Comparison of ENCODE assay signal across 8 mouse cellular contexts in the genomic region with DNA sequence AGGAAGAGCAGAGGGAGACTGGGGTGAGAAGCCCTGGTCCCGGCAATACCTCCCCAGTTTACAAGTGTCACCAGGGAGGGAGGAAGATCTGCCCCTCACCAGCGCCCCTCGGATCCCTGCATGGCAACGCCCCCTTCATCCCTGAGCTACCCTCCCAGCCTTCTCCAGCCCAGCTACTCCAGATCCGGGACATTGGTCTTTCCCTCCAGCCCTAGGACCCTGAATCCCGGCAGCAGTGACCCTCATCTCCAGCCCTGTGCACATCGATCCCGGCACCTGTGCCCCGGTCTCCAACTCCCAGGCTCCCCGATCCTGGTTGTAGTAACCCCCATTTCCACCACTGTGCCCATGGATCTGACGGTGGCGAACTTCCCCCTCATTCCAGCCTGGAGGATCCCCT. TPM values are rescaled to one million over a fixed set of nuclear protein-coding genes. Genes with fewer than 3 reads are reported as not detected.
A peak's percentile ranks its signal among the peaks of the same experiment; 100 is the strongest.
DNase-seq lines count a peak whose midpoint lies in the region; ATAC-seq and TF ChIP-seq lines count a peak whose summit lies in the region.

No protein-coding gene starts in this region.

- no peaks in the 10 kb centered on the region for H3K36me3 ChIP-seq in lung, postnatal 0 days (ENCODE audit: insufficient read depth, low read length)
- H3K36me3 ChIP-seq in embryonic facial prominence, embryonic 14.5 days (ENCODE audit: control insufficient read depth, insufficient read depth, low read length) = peaks cover 12% of the 10 kb centered on the region; the same call in 1 of the 2 replicates
- H3K36me3 ChIP-seq in limb, embryonic 10.5 days = peaks cover 24% of the 10 kb centered on the region

- H3K4me2 ChIP-seq in lung, postnatal 0 days (replicated peaks; ENCODE audit: low read depth, low read length) = peak overlapping the region; percentile 97
- peak overlapping the region; percentile 97 for H3K4me2 ChIP-seq in embryonic facial prominence, embryonic 14.5 days (ENCODE audit: low read depth, low read length)

- TF ChIP-seq POLR2A in olfactory bulb, adult 2 months (IDR thresholded peaks at IDR 0.05; ENCODE audit: insufficient read depth, low read depth, low read length) = no peak

- H3K9ac ChIP-seq in lung, postnatal 0 days (replicated peaks; ENCODE audit: low read depth) = peak overlapping the region; percentile 43
- peak overlapping the region; percentile 73 for H3K9ac ChIP-seq in embryonic facial prominence, embryonic 14.5 days (ENCODE audit: low read depth, low read length)

- TF ChIP-seq EP300 in lung, postnatal 0 days (IDR thresholded peaks at IDR 0.05) = no peak

- no peak for DNase-seq in lung, postnatal 0 days (ENCODE audit: low spot score)
- no peak for DNase-seq in lung, postnatal 14 days
- DNase-seq in embryonic facial prominence, embryonic 14.5 days (ENCODE audit: low spot score) = no peak
- DNase-seq in limb, embryonic 10.5 days (ENCODE audit: low spot score) = no peak
- DNase-seq in cerebellum, adult 18-20 months = no peak
- DNase-seq in kidney, adult 9 months = no peak

- H3K27me3 ChIP-seq in lung, postnatal 0 days (replicated peaks; ENCODE audit: insufficient read depth, low read length) = no peaks in the 10 kb centered on the region
- H3K27me3 ChIP-seq in embryonic facial prominence, embryonic 14.5 days (replicated peaks; ENCODE audit: control insufficient read depth, insufficient read depth, low read length) = no peaks in the 10 kb centered on the region
- no peaks in the 10 kb centered on the region for H3K27me3 ChIP-seq in limb, embryonic 10.5 days (ENCODE audit: low read depth, poor library complexity, severe bottlenecking)

- peak overlapping the region; percentile 52 for H3K4me3 ChIP-seq in lung, postnatal 0 days (ENCODE audit: low read depth, low read length)
- peak overlapping the region; percentile 56 for H3K4me3 ChIP-seq in embryonic facial prominence, embryonic 14.5 days (ENCODE audit: low read depth, low read length)
- peak overlapping the region; percentile 69 for H3K4me3 ChIP-seq in limb, embryonic 10.5 days
- peak overlapping the region; percentile 78 for H3K4me3 ChIP-seq in olfactory bulb, adult 2 months (ENCODE audit: insufficient read depth, low read depth, low read length)

- 2% methylated on average over 11 of the region's 12 CpGs for WGBS in lung, postnatal 0 days
- WGBS in embryonic facial prominence, embryonic 14.5 days = 1% methylated on average over 8 of the region's 12 CpGs
- WGBS in limb, embryonic 10.5 days = under 1% methylated on average over 12 of the region's 12 CpGs
- WGBS in olfactory bulb, adult 2 months = 1% methylated on average over 12 of the region's 12 CpGs

- H3K9me3 ChIP-seq in lung, postnatal 0 days (ENCODE audit: low read length) = no peaks in the 10 kb centered on the region
- no peaks in the 10 kb centered on the region for H3K9me3 ChIP-seq in embryonic facial prominence, embryonic 14.5 days (ENCODE audit: control insufficient read depth, low read length)
- no peaks in the 10 kb centered on the region for H3K9me3 ChIP-seq in limb, embryonic 10.5 days (replicated peaks)

- no peak for TF ChIP-seq CTCF in lung, postnatal 0 days (IDR thresholded peaks at IDR 0.05)
- no peak for TF ChIP-seq CTCF in olfactory bulb, adult 2 months (IDR thresholded peaks at IDR 0.05; ENCODE audit: insufficient read depth, low read depth, low read length)

- no peak for ATAC-seq in lung, postnatal 0 days
- ATAC-seq in embryonic facial prominence, embryonic 14.5 days (ENCODE audit: low read depth) = peak; percentile 4; the same call in 1 of the 2 replicates
- no peak for ATAC-seq in monocyte, adult 5-6 weeks (replicated peaks; ENCODE audit: insufficient number of reproducible peaks, low FRiP score, low TSS enrichment, poor library complexity, severe bottlenecking)

- peak overlapping the region; percentile 59; the same call in 1 of the 2 replicates for H3K27ac ChIP-seq in lung, postnatal 0 days (ENCODE audit: low read length)
- H3K27ac ChIP-seq in embryonic facial prominence, embryonic 14.5 days (replicated peaks; ENCODE audit: low read depth, low read length) = peak overlapping the region; percentile 71; the same call in 1 of the 2 replicates
- peak overlapping the region; percentile 94 for H3K27ac ChIP-seq in limb, embryonic 10.5 days
- H3K27ac ChIP-seq in olfactory bulb, adult 2 months (ENCODE audit: insufficient read depth, low read depth, low read length) = peak overlapping the region; percentile 23

- H3K4me1 ChIP-seq in lung, postnatal 0 days (ENCODE audit: insufficient read depth, low read depth, low read length) = peaks cover 7% of the 10 kb centered on the region; the same call in 1 of the 2 replicates
- peaks cover 15% of the 10 kb centered on the region for H3K4me1 ChIP-seq in embryonic facial prominence, embryonic 14.5 days (ENCODE audit: control insufficient read depth, insufficient read depth, low read length)
- peaks cover 33% of the 10 kb centered on the region for H3K4me1 ChIP-seq in limb, embryonic 10.5 days
- peaks cover 9% of the 10 kb centered on the region for H3K4me1 ChIP-seq in olfactory bulb, adult 2 months (ENCODE audit: control insufficient read depth, insufficient read depth, low read length)

RNA-seq across cellular contexts. Expression of gene Mvd, which starts 0.4 kb away (rescaled TPM):
- polyA plus RNA-seq in lung, postnatal 0 days (2015; fragmentation: Nextera tagmentation; extraction: Ambion mirVana) = 29.2 and 31.2 TPM in 2 replicates
- polyA plus RNA-seq in embryonic facial prominence, embryonic 14.5 days (2014; fragmentation: Nextera tagmentation; extraction: Ambion mirVana) = 27.1 and 34.4 TPM in 2 replicates
- polyA plus RNA-seq in limb, embryonic 10.5 days (2016; fragmentation: Nextera tagmentation; extraction: Ambion mirVana) = 64.6 and 64.9 TPM in 2 replicates
- polyA plus RNA-seq in olfactory bulb, adult 2 months (2012; ENCODE audit: insufficient read depth, insufficient read length, low replicate concordance, missing spikeins) = not detected in 2 replicates
- 4.5 to 9.2 TPM (median 8.8 TPM) in 3 replicates for total RNA-seq in monocyte, adult 5-6 weeks (2017)

RNA-seq across cellular contexts. Expression of gene Cyba, which starts 10.1 kb away (rescaled TPM):
- 401 and 429 TPM in 2 replicates for polyA plus RNA-seq in lung, postnatal 0 days (2015; fragmentation: Nextera tagmentation; extraction: Ambion mirVana)
- 160 and 173 TPM in 2 replicates for polyA plus RNA-seq in embryonic facial prominence, embryonic 14.5 days (2014; fragmentation: Nextera tagmentation; extraction: Ambion mirVana)
- polyA plus RNA-seq in limb, embryonic 10.5 days (2016; fragmentation: Nextera tagmentation; extraction: Ambion mirVana) = 79.8 and 82.8 TPM in 2 replicates
- not detected in 2 replicates for polyA plus RNA-seq in olfactory bulb, adult 2 months (2012; ENCODE audit: insufficient read depth, insufficient read length, low replicate concordance, missing spikeins)
- total RNA-seq in monocyte, adult 5-6 weeks (2017) = 340 to 389 TPM (median 367 TPM) in 3 replicates

RNA-seq across cellular contexts. Expression of gene Snai3, which starts 17.8 kb away (rescaled TPM):
- 1.2 and 1.5 TPM in 2 replicates for polyA plus RNA-seq in lung, postnatal 0 days (2015; fragmentation: Nextera tagmentation; extraction: Ambion mirVana)
- polyA plus RNA-seq in embryonic facial prominence, embryonic 14.5 days (2014; fragmentation: Nextera tagmentation; extraction: Ambion mirVana) = 3.1 and 4.2 TPM in 2 replicates
- polyA plus RNA-seq in limb, embryonic 10.5 days (2016; fragmentation: Nextera tagmentation; extraction: Ambion mirVana) = not detected in 2 replicates
- polyA plus RNA-seq in olfactory bulb, adult 2 months (2012; ENCODE audit: insufficient read depth, insufficient read length, low replicate concordance, missing spikeins) = not detected in 2 replicates
- 1.6 TPM in 1 of 3 replicates, not detected in the others for total RNA-seq in monocyte, adult 5-6 weeks (2017)

RNA-seq across cellular contexts. Expression of gene Il17c, which starts 21.0 kb away (rescaled TPM):
- polyA plus RNA-seq in lung, postnatal 0 days (2015; fragmentation: Nextera tagmentation; extraction: Ambion mirVana) = not detected in 2 replicates
- polyA plus RNA-seq in embryonic facial prominence, embryonic 14.5 days (2014; fragmentation: Nextera tagmentation; extraction: Ambion mirVana) = not detected in 2 replicates
- 0.28 TPM in 1 of 2 replicates, not detected in the other for polyA plus RNA-seq in limb, embryonic 10.5 days (2016; fragmentation: Nextera tagmentation; extraction: Ambion mirVana)
- polyA plus RNA-seq in olfactory bulb, adult 2 months (2012; ENCODE audit: insufficient read depth, insufficient read length, low replicate concordance, missing spikeins) = not detected in 2 replicates
- total RNA-seq in monocyte, adult 5-6 weeks (2017) = not detected in 3 replicates

RNA-seq across cellular contexts. Expression of gene Rnf166, which starts 33.1 kb away (rescaled TPM):
- 49.4 and 52.7 TPM in 2 replicates for polyA plus RNA-seq in lung, postnatal 0 days (2015; fragmentation: Nextera tagmentation; extraction: Ambion mirVana)
- polyA plus RNA-seq in embryonic facial prominence, embryonic 14.5 days (2014; fragmentation: Nextera tagmentation; extraction: Ambion mirVana) = 40.0 and 40.1 TPM in 2 replicates
- 33.1 and 41.4 TPM in 2 replicates for polyA plus RNA-seq in limb, embryonic 10.5 days (2016; fragmentation: Nextera tagmentation; extraction: Ambion mirVana)
- not detected in 2 replicates for polyA plus RNA-seq in olfactory bulb, adult 2 months (2012; ENCODE audit: insufficient read depth, insufficient read length, low replicate concordance, missing spikeins)
- 96.0 to 108 TPM (median 106 TPM) in 3 replicates for total RNA-seq in monocyte, adult 5-6 weeks (2017)

Comparison
In these comparisons a context has a peak if more than half of its experiments do, and no peak if none do; other contexts are left out.
1. H3K27ac ChIP-seq: peak in every context shown above with its lines; median percentile 94 in limb, embryonic 10.5 days; 71 in embryonic facial prominence, embryonic 14.5 days; 59 in lung, postnatal 0 days; 23 in olfactory bulb, adult 2 months.
2. RNA of gene Mvd, which starts 0.4 kb away (polyA plus RNA-seq): 64.6 to 64.9 TPM in limb, embryonic 10.5 days, 29.2 to 31.2 TPM in lung, postnatal 0 days and 27.1 to 34.4 TPM in embryonic facial prominence, embryonic 14.5 days; not detected in olfactory bulb, adult 2 months; every median in the first group is over 10 times any median in the second.
3. RNA of gene Cyba, which starts 10.1 kb away (polyA plus RNA-seq): 401 to 429 TPM in lung, postnatal 0 days, 160 to 173 TPM in embryonic facial prominence, embryonic 14.5 days and 79.8 to 82.8 TPM in limb, embryonic 10.5 days; not detected in olfactory bulb, adult 2 months; every median in the first group is over 10 times any median in the second.
4. Peak in every context shown above with its lines, with median percentiles within 50 percentile points of each other: H3K4me3 ChIP-seq.